Mouse (Mus musculus) stomach, embryonic 15.5 days (tissue): ENCODE measurements around the gene Aipl1. TPM values are rescaled to one million over a fixed set of nuclear protein-coding genes. Genes with fewer than 3 reads are reported as not detected.

ENCODE experiments used
- ATAC-seq: fragments of 200-750 bp; cut with Nextera tagmentation; 2 replicates; pipeline ENCODE4 v1.8.0; 2017; ENCODE audit warnings: low read depth, moderate number of reproducible peaks, moderate TSS enrichment; ENCODE audit not compliant: insufficient read depth, low FRiP score
- H3K27ac ChIP-seq: fragments of 300-500 bp; sonication (generic); 2 replicates; pipeline ENCODE4 v1.5.1; 2015; ENCODE audit warnings: mild to moderate bottlenecking, inconsistent platforms
- H3K27me3 ChIP-seq: fragments of 300-500 bp; sonication (generic); replicated peaks from 2 replicates; pipeline ENCODE4 v1.6.1; 2015; ENCODE audit warnings: inconsistent platforms
- H3K36me3 ChIP-seq: fragments of 300-500 bp; sonication (generic); 2 replicates; pipeline ENCODE4 v1.6.1; 2015; ENCODE audit warnings: inconsistent platforms
- H3K4me1 ChIP-seq: fragments of 300-500 bp; sonication (generic); 2 replicates; pipeline ENCODE4 v1.6.1; 2015; ENCODE audit warnings: inconsistent platforms
- H3K4me2 ChIP-seq: fragments of 300-500 bp; sonication (generic); 2 replicates; pipeline ENCODE4 v1.6.1; 2015; ENCODE audit warnings: mild to moderate bottlenecking, inconsistent platforms
- H3K4me3 ChIP-seq: fragments of 300-500 bp; sonication (generic); replicated peaks from 2 replicates; pipeline ENCODE4 v1.5.1; 2015; ENCODE audit warnings: inconsistent platforms
- H3K9ac ChIP-seq: fragments of 300-500 bp; sonication (generic); 2 replicates; pipeline ENCODE4 v1.6.1; 2015; ENCODE audit warnings: inconsistent platforms
- H3K9me3 ChIP-seq: fragments of 300-500 bp; sonication (generic); 2 replicates; pipeline ENCODE4 v1.6.1; 2016; ENCODE audit warnings: inconsistent platforms
- WGBS: fragments of 180-500 bp; shearing (Covaris S2); methylation state at CpG from one replicate; pipeline ENCODE4 v1.1.7; 2015; 5-methylcytosine and 5-hydroxymethylcytosine counted together
- polyA plus RNA-seq: library from polyadenylated mRNA; unstranded; fragments of >200 nt; fragmentation: Nextera tagmentation; extraction: Ambion mirVana; gene quantifications from 2 replicates; pipeline ENCODE4 v1.2.1, GENCODE M21; 2015

Gene Aipl1
- polyA plus RNA-seq, 1 experiment from 2014 or later: 0.27 TPM

- Histone ChIP-seq H3K27me3 (no peaks in the 10 kb centered on the region), H3K4me1 (peaks cover 9% of the 10 kb centered on the region; the same call in 1 of the 2 replicates), H3K4me3 (no peak overlapping the region), H3K27ac (no peak overlapping the region), H3K9me3 (no peaks in the 10 kb centered on the region), H3K36me3 (no peaks in the 10 kb centered on the region), H3K9ac (no peak overlapping the region), H3K4me2 (no peak overlapping the region)
- WGBS: 52% methylated on average over 14 of the region's 14 CpGs
- ATAC-seq: no peak
Observed at GRCm38 (mm10) chr11:71987159-71988150, 49.9 kb downstream of the Aipl1 start.

GRCm38 (mm10) chr11:71985783-71986182, 51.5 kb downstream of the Aipl1 start:
- ATAC-seq: no peak
- Histone ChIP-seq H3K4me3 (no peak overlapping the region), H3K36me3 (no peaks in the 10 kb centered on the region), H3K4me1 (peaks cover 9% of the 10 kb centered on the region; the same call in 1 of the 2 replicates), H3K27me3 (no peaks in the 10 kb centered on the region), H3K27ac (no peak overlapping the region), H3K9ac (no peak overlapping the region), H3K4me2 (no peak overlapping the region), H3K9me3 (no peaks in the 10 kb centered on the region)
- WGBS: 58% methylated on average over 2 of the region's 2 CpGs

GRCm38 (mm10) chr11:71985101-71985711, 52.1 kb downstream of the Aipl1 start:
- Histone ChIP-seq H3K9ac (no peak overlapping the region), H3K4me3 (no peak overlapping the region), H3K4me1 (peaks cover 9% of the 10 kb centered on the region; the same call in 1 of the 2 replicates), H3K4me2 (no peak overlapping the region), H3K9me3 (no peaks in the 10 kb centered on the region), H3K27me3 (no peaks in the 10 kb centered on the region), H3K36me3 (no peaks in the 10 kb centered on the region), H3K27ac (no peak overlapping the region)
- no peak for ATAC-seq
- WGBS: 42% methylated on average over 4 of the region's 4 CpGs

- Histone ChIP-seq H3K36me3 (no peaks in the 10 kb centered on the region), H3K9me3 (no peaks in the 10 kb centered on the region), H3K4me3 (no peak overlapping the region), H3K27me3 (no peaks in the 10 kb centered on the region), H3K27ac (no peak overlapping the region), H3K4me1 (peaks cover 9% of the 10 kb centered on the region; the same call in 1 of the 2 replicates), H3K9ac (no peak overlapping the region), H3K4me2 (no peak overlapping the region)
- no peak for ATAC-seq
- 75% methylated on average over 2 of the region's 2 CpGs for WGBS
Observed at GRCm38 (mm10) chr11:71984093-71984492, 53.2 kb downstream of the Aipl1 start.

Other genes with a start within 250 kb of the Aipl1 start
- gene Pimreg, start 4.5 kb upstream of the Aipl1 start, polyA plus RNA-seq: 77.8 and 87.4 TPM in 2 replicates
- gene Pitpnm3, start 98.3 kb upstream of the Aipl1 start, polyA plus RNA-seq: 0.53 and 0.64 TPM in 2 replicates
- gene Gm43951, start 169.3 kb upstream of the Aipl1 start, polyA plus RNA-seq: 0.19 and 0.48 TPM in 2 replicates
- gene 4933427D14Rik, start 169.9 kb upstream of the Aipl1 start, polyA plus RNA-seq: 14.6 and 15.5 TPM in 2 replicates
- gene Txndc17, start 170.0 kb upstream of the Aipl1 start, polyA plus RNA-seq: 229 and 231 TPM in 2 replicates
- 34.4 and 37.4 TPM in 2 replicates for gene Med31, start 178.1 kb upstream of the Aipl1 start, polyA plus RNA-seq
- 0.14 and 0.34 TPM in 2 replicates for gene Slc13a5, start 229.7 kb upstream of the Aipl1 start, polyA plus RNA-seq